Mouse (Mus musculus): ENCODE measurements at regions not wholly inside any gene's neighbourhood (a gene's known extent, or its start where the extent isn't known, plus 50 kb on each side); places are given as distances from the start of the nearest gene placed in this dataset.

DNA sequence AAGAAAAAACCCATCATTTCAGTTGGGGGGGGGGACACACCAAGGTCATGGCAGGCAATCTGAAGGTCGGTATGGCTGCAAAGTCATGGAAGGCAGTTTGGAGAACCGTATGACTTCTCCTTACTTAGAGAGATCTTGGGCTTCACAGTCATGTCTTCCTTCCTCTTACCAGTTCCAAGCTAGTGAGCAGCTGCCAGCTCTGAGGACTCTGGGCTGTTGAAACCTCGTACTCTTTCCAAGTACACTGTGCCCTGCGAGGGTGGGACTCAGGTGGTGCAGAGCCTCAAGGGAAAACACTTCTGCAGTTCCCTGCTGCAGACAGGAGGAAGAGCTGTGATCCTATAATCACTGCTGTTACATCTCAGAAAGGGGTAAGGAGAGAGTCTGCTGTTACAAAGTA is 144.8 kb upstream of the Ado start:
- Histone ChIP-seq H3K9me3 (no peaks in the 10 kb centered on the region), H3K27me3 (ENCODE audit: insufficient read depth, poor library complexity, severe bottlenecking) (no peaks in the 10 kb centered on the region), H3K4me3 (no peak overlapping the region), H3K27ac (no peak overlapping the region), H3K36me3 (no peaks in the 10 kb centered on the region), H3K4me1 (peaks cover 20% of the 10 kb centered on the region; the same call in 1 of the 2 replicates)
- no peak for DNase-seq (ENCODE audit: low spot score)
- WGBS: 86% methylated on average over 4 of the region's 4 CpGs

GRCm38 (mm10) chr10:67689944-67690670 is 141.4 kb upstream of the Ado start:
- no peaks in the 10 kb centered on the region for H3K36me3 ChIP-seq
- no peak overlapping the region for H3K4me3 ChIP-seq
- H3K4me1 ChIP-seq: no peaks in the 10 kb centered on the region
- no peak overlapping the region for H3K27ac ChIP-seq
- H3K9me3 ChIP-seq: no peaks in the 10 kb centered on the region
- H3K27me3 ChIP-seq (ENCODE audit: insufficient read depth, poor library complexity, severe bottlenecking): no peaks in the 10 kb centered on the region
- DNase-seq (ENCODE audit: low spot score): no peak
- 86% methylated on average over 15 of the region's 15 CpGs for WGBS

GRCm38 (mm10) chr10:67679382-67679781 is 130.6 kb upstream of the Ado start:
- Histone ChIP-seq H3K36me3 (no peaks in the 10 kb centered on the region), H3K4me1 (no peaks in the 10 kb centered on the region), H3K4me3 (no peak overlapping the region), H3K27ac (no peak overlapping the region), H3K27me3 (ENCODE audit: insufficient read depth, poor library complexity, severe bottlenecking) (no peaks in the 10 kb centered on the region), H3K9me3 (no peaks in the 10 kb centered on the region)
- WGBS: 90% methylated on average over 4 of the region's 4 CpGs
- DNase-seq (ENCODE audit: low spot score): no peak

DNA sequence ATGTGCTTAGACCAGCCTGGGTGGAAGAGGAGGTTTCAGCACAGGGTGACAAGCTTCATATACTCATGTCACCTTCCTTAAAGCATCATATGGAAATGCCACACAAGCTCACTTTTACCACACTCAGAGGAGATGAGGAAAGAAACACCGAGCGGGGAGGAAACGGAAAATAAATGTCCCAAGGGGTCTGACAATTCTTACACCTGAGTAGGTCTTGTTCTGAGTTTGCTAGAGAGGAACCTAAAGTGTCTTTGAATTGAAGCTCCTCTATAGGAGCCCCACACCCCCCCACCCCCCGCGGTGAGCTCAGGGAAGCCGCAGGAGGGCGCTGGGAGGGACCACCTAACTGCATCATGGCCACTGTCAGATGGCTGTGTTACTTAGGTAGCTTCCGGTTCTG is 124.7 kb upstream of the Ado start:
- Histone ChIP-seq H3K36me3 (no peaks in the 10 kb centered on the region), H3K9me3 (no peaks in the 10 kb centered on the region), H3K27ac (no peak overlapping the region), H3K4me3 (no peak overlapping the region), H3K4me1 (no peaks in the 10 kb centered on the region), H3K27me3 (ENCODE audit: insufficient read depth, poor library complexity, severe bottlenecking) (no peaks in the 10 kb centered on the region)
- DNase-seq (ENCODE audit: low spot score): no peak
- WGBS: 75% methylated on average over 8 of the region's 8 CpGs

DNA sequence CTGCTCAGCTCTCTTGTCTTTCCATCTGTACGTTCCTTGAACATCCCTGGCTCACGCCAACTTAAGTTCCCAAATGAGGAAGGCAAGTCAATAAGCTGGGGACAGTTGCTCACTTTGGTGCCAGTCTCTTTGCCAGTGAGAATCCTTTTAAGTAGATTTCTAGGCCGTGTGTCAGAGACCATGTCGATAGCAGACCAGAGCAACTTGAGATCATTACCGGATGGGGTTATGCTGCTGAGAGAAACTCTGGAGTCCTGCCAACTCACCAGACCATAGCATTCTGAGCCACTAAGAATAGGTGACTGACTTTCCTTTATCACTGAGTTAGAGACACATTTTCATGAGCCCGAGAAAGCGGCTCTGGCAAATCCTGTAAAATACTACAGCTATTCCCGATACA is 123.5 kb upstream of the Ado start:
- Histone ChIP-seq H3K4me3 (no peak overlapping the region), H3K36me3 (no peaks in the 10 kb centered on the region), H3K9me3 (no peaks in the 10 kb centered on the region), H3K27me3 (ENCODE audit: insufficient read depth, poor library complexity, severe bottlenecking) (no peaks in the 10 kb centered on the region), H3K4me1 (no peaks in the 10 kb centered on the region), H3K27ac (no peak overlapping the region)
- no peak for DNase-seq (ENCODE audit: low spot score)
- 70% methylated on average over 8 of the region's 8 CpGs for WGBS

DNA sequence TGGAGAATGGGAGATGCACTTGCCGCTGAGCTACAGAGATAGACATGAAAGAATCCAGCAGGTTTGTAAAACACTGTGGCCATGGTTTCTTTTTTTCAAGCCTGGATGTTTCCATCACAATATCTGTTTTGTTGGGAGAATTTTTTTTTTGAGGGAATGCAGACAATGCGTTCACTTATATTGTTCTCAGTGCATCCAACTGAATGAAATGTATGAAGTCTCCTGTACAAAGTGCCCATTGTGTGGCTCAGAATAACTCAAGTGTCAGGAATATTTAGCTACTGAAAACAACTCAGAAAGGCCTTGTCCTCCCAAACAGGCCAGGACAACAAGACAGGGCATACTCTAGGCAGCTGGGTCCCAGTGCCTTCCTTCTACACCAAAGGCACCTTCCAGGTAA is 120.3 kb upstream of the Ado start:
- Histone ChIP-seq H3K27ac (no peak overlapping the region), H3K9me3 (no peaks in the 10 kb centered on the region), H3K36me3 (no peaks in the 10 kb centered on the region), H3K4me3 (no peak overlapping the region), H3K4me1 (no peaks in the 10 kb centered on the region), H3K27me3 (ENCODE audit: insufficient read depth, poor library complexity, severe bottlenecking) (no peaks in the 10 kb centered on the region)
- WGBS: 91% methylated on average over 2 of the region's 2 CpGs
- DNase-seq (ENCODE audit: low spot score): no peak

GRCm38 (mm10) chr10:67663028-67663427 is 114.3 kb upstream of the Ado start:
- Histone ChIP-seq H3K27ac (no peak overlapping the region), H3K4me1 (no peaks in the 10 kb centered on the region), H3K27me3 (ENCODE audit: insufficient read depth, poor library complexity, severe bottlenecking) (no peaks in the 10 kb centered on the region), H3K4me3 (no peak overlapping the region), H3K36me3 (no peaks in the 10 kb centered on the region), H3K9me3 (no peaks in the 10 kb centered on the region)
- WGBS: 70% methylated on average over 3 of the region's 3 CpGs
- DNase-seq (ENCODE audit: low spot score): no peak

DNA sequence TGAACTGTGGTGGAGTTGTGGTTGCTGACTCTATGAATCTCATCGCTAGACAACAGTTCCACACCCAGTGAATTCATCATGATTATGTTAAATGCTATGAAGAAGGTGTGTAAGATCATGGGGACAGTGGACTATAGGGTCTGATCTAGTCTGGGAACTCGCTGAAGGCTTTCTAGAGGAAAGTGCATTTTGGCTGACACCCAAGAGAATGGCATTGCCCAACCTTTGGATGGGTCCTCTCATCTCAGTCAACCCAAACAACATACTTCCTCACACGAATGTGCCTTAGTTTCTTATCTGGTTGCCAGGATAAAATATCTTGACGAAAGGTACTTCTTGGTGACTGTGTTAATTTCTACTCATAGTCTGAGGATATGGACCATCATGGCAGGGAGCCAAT is 112.9 kb upstream of the Ado start:
- 71% methylated on average over 4 of the region's 4 CpGs for WGBS
- Histone ChIP-seq H3K27ac (no peak overlapping the region), H3K4me3 (no peak overlapping the region), H3K27me3 (ENCODE audit: insufficient read depth, poor library complexity, severe bottlenecking) (no peaks in the 10 kb centered on the region), H3K4me1 (no peaks in the 10 kb centered on the region), H3K36me3 (no peaks in the 10 kb centered on the region), H3K9me3 (no peaks in the 10 kb centered on the region)
- no peak for DNase-seq (ENCODE audit: low spot score)

DNA sequence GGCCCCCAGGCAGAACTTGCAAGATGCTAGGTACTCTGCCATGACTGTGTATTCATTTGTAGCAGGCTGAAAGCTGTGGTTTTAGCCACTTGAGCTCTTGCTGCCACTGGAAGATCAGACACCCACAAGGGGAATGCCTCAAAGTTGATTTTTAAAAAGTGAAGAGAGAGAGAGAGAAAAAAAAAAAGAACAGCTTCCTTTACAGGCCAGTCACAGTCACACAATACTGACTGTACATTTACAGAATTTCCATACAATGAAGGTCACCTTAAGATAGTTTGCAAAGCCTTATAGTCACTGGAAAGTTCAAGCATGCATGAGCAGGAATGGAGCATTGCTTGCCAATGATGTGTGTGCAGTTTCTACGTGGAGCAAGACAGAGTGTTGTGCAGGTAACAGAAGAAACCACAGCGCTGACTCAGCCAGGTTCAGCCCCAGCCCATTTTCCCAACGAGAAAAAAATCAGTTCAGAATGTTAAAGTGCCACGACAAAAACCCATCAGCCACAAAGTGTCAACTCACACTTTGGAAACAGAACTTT is 109.3 kb upstream of the Ado start:
- H3K4me1 ChIP-seq: no peaks in the 10 kb centered on the region
- no peak overlapping the region for H3K4me3 ChIP-seq
- no peaks in the 10 kb centered on the region for H3K27me3 ChIP-seq (ENCODE audit: insufficient read depth, poor library complexity, severe bottlenecking)
- no peak overlapping the region for H3K27ac ChIP-seq
- no peaks in the 10 kb centered on the region for H3K36me3 ChIP-seq
- H3K9me3 ChIP-seq: no peaks in the 10 kb centered on the region
- WGBS: 71% methylated on average over 4 of the region's 4 CpGs
- no peak for DNase-seq (ENCODE audit: low spot score)

DNA sequence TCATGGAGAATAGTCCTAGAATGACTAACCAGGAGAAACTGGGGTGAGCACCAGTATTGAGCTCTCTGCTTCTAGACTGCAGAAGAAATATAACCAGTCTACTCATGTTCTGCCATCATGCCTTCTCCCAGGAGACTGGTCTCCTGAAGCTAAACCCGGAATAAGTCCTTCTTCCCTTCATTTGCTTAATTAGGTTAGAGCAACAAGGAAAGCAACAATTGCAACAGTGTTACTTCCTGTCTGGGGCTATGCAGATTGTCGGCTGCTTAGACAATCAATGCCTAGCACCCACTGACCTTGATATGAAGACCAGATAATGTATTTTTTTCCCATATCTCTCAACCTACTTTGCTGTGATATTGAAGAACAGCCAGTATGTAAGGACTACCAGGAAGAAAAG is 108.5 kb upstream of the Ado start:
- Histone ChIP-seq H3K36me3 (no peaks in the 10 kb centered on the region), H3K4me1 (no peaks in the 10 kb centered on the region), H3K9me3 (no peaks in the 10 kb centered on the region), H3K27me3 (ENCODE audit: insufficient read depth, poor library complexity, severe bottlenecking) (no peaks in the 10 kb centered on the region), H3K4me3 (no peak overlapping the region), H3K27ac (no peak overlapping the region)
- DNase-seq (ENCODE audit: low spot score): no peak
- WGBS: 56% methylated on average over 2 of the region's 2 CpGs

DNA sequence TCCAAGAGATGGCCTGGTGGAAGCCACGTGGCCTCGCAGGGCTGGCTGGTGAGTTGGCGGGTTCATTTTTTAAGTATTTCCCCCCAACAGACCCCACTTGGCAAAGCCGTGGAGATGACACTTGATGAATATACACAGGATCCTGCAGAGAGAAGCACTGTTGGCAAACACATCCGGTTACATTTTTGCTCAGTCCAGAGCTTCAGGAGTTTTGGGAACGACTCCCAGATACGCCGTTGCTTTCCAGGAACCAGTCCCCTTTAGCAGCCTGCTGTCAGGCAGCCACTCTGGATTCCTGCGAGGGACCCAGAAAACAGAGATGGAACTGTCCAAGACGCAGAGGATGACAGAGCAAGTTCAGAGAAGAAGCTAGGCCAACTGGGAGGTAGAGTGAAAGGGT is 105.8 kb upstream of the Ado start:
- no peaks in the 10 kb centered on the region for H3K9me3 ChIP-seq
- H3K27ac ChIP-seq: no peak overlapping the region
- no peak for DNase-seq (ENCODE audit: low spot score)

GRCm38 (mm10) chr10:67652300-67652699 is 103.5 kb upstream of the Ado start:
- no peak for DNase-seq (ENCODE audit: low spot score)
- H3K4me1 ChIP-seq: peaks cover 8% of the 10 kb centered on the region
- WGBS: 64% methylated on average over 3 of the region's 3 CpGs
- no peaks in the 10 kb centered on the region; the same call in 1 of the 2 replicates for H3K27me3 ChIP-seq (ENCODE audit: insufficient read depth, poor library complexity, severe bottlenecking)
- H3K9me3 ChIP-seq: no peaks in the 10 kb centered on the region
- H3K27ac ChIP-seq: no peak overlapping the region
- no peak overlapping the region for H3K4me3 ChIP-seq
- H3K36me3 ChIP-seq: no peaks in the 10 kb centered on the region

More for the DNA sequence above, 105.8 kb upstream of the Ado start:
- no peaks in the 10 kb centered on the region for H3K36me3 ChIP-seq
- WGBS: 88% methylated on average over 10 of the region's 10 CpGs
- no peak overlapping the region for H3K4me3 ChIP-seq
- H3K27me3 ChIP-seq (ENCODE audit: insufficient read depth, poor library complexity, severe bottlenecking): no peaks in the 10 kb centered on the region; the same call in 1 of the 2 replicates
- H3K4me1 ChIP-seq: no peaks in the 10 kb centered on the region

GRCm38 (mm10) chr10:67651386-67651785 is 102.6 kb upstream of the Ado start:
- Histone ChIP-seq H3K27me3 (ENCODE audit: insufficient read depth, poor library complexity, severe bottlenecking) (no peaks in the 10 kb centered on the region; the same call in 1 of the 2 replicates), H3K36me3 (no peaks in the 10 kb centered on the region), H3K27ac (no peak overlapping the region), H3K9me3 (no peaks in the 10 kb centered on the region), H3K4me3 (no peak overlapping the region), H3K4me1 (peaks cover 12% of the 10 kb centered on the region)
- no peak for DNase-seq (ENCODE audit: low spot score)
- WGBS: 90% methylated on average over 2 of the region's 2 CpGs
